Mouse (Mus musculus): ENCODE results near the gene Mfsd4b1. TPM values are rescaled to one million over a fixed set of nuclear protein-coding genes. Genes with fewer than 3 reads are reported as not detected.
A peak's percentile ranks its signal among the peaks of the same experiment; 100 is the strongest.

Gene Mfsd4b1
- 0.15 and 0.62 TPM in 2 replicates for total RNA-seq (2014; rRNA removed)
- 0.21 and 0.94 TPM in 2 replicates for polyA plus RNA-seq (2015; fragmentation: Nextera tagmentation; extraction: Ambion mirVana)

DNA sequence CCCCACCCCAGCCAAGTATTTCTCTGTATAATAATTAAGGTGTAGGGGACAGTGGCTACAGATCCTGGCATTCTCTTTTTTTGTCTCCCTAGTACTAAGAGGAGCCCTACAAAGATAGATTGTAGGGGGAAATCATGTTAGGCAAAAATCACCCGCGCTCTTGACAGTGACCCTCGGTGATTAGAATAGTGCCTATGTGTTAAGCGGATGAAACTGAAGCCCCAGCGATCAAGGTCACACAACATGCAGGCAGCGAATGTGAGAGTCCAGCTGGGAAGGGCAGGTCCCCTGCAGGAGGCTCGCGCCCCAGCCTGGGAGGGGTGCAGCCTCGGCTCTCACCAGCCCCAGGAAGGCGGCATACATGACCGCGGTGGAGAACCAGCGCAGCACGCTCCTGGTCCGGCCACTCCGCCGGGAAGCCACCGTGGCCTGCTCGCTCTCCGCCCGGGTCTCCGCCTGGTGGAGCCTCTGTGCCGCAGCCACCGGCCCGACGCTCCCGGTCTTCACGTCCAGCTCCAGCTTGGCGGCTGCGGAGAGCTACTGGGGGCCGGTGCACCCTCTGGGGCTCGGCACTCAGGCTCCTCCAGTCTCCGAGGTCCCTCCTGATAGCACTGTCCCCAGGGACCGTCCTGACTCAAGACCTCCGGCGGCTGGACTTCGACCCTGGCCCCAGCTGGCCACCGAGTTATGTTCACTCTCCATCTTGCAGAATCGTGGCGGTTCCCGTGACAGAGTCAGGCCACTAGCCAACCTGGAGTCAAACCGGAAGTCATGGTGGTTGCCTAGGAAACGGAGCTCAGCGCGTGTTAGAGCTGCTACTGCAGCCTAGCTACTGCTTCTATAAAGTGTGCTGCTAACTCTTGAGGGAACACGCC is at the start of gene Mfsd4b1:
TSS of gene Mfsd4b1 (minus strand) at position 715 of the 875 bp plus-strand sequence.
- peak; percentile 98 for ATAC-seq
- DNase-seq: peak; percentile 95
- peak within 1 kb of the TSS; percentile 74 for H3K4me3 ChIP-seq (ENCODE audit: low read depth, low read length)
- TF ChIP-seq CTCF (IDR thresholded peaks at IDR 0.05; ENCODE audit: low read depth): peak; percentile 43; the same call in 1 of the 2 replicates
- 1% methylated on average over 46 of the region's 46 CpGs for WGBS
- peak within 1 kb of the TSS; percentile 88 for H3K27ac ChIP-seq (ENCODE audit: low read depth, low read length)
- no peaks in the 10 kb centered on the region for H3K27me3 ChIP-seq (ENCODE audit: insufficient read depth, low read length)
- peak within 1 kb of the TSS; percentile 90 for H3K4me2 ChIP-seq (ENCODE audit: low read depth)
- no peaks in the 10 kb centered on the region for H3K9me3 ChIP-seq (ENCODE audit: low read length)
- H3K9ac ChIP-seq: peak within 1 kb of the TSS; percentile 80
- H3K4me1 ChIP-seq (ENCODE audit: insufficient read depth): no peaks in the 10 kb centered on the region
- no peaks in the 10 kb centered on the region for H3K36me3 ChIP-seq (ENCODE audit: insufficient read depth)

DNA sequence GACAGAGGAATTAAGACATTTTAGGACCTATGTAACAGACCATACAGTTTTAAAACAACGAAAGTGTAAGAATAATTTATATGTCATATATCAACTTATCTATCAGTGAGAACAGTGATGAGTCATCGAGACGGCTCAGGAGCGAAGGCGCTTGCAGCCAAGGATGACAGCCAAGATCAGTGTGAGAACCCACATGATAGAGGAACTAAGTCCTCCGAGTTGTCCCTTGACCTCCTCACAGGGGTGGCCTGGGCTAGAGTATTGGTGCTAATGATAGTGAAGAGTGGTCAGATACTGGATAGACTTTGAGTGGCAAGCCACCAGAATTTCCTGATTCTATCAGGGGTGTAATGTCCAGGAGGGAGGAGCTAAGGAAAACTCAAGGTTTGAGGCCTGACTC is 48.5 kb upstream of the Mfsd4b1 start:
- Histone ChIP-seq H3K4me2 (ENCODE audit: low read depth) (no peak overlapping the region), H3K9ac (no peak overlapping the region), H3K27ac (ENCODE audit: low read depth, low read length) (no peak overlapping the region), H3K36me3 (ENCODE audit: insufficient read depth) (no peaks in the 10 kb centered on the region), H3K9me3 (ENCODE audit: low read length) (no peaks in the 10 kb centered on the region), H3K4me3 (ENCODE audit: low read depth, low read length) (no peak overlapping the region), H3K4me1 (ENCODE audit: insufficient read depth) (no peaks in the 10 kb centered on the region), H3K27me3 (ENCODE audit: insufficient read depth, low read length) (no peaks in the 10 kb centered on the region)
- ATAC-seq: no peak
- TF ChIP-seq CTCF (IDR thresholded peaks at IDR 0.05; ENCODE audit: low read depth): no peak
- DNase-seq: no peak
- 86% methylated on average over 6 of the region's 6 CpGs for WGBS

DNA sequence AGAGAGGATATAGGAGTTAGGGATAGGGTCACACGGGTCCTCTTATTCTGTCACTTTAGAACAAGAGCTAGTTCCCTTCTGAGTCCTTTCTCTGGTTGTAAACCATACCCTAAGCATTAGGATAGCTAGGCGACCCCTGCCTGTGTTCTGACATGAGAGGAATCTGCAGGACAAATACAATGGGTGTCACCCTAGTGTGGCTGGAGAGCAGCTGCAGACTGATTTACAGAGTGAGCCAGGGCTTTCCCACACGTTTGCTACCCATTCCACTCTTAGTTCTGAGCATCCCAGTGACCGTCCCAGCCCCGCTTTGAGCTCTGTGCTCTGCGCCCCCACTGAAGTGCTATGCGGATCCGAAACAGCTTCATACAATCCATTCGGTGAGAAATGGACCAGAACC is 45.6 kb upstream of the Mfsd4b1 start:
- no peak for DNase-seq
- Histone ChIP-seq H3K4me2 (ENCODE audit: low read depth) (no peak overlapping the region), H3K4me3 (ENCODE audit: low read depth, low read length) (no peak overlapping the region), H3K36me3 (ENCODE audit: insufficient read depth) (no peaks in the 10 kb centered on the region), H3K27ac (ENCODE audit: low read depth, low read length) (no peak overlapping the region), H3K9ac (no peak overlapping the region), H3K9me3 (ENCODE audit: low read length) (no peaks in the 10 kb centered on the region), H3K27me3 (ENCODE audit: insufficient read depth, low read length) (no peaks in the 10 kb centered on the region), H3K4me1 (ENCODE audit: insufficient read depth) (no peaks in the 10 kb centered on the region)
- TF ChIP-seq CTCF (IDR thresholded peaks at IDR 0.05; ENCODE audit: low read depth): no peak
- no peak for ATAC-seq
- WGBS: 74% methylated on average over 9 of the region's 9 CpGs

- Histone ChIP-seq H3K36me3 (ENCODE audit: insufficient read depth) (no peaks in the 10 kb centered on the region), H3K9ac (no peak overlapping the region), H3K9me3 (ENCODE audit: low read length) (no peaks in the 10 kb centered on the region), H3K4me1 (ENCODE audit: insufficient read depth) (no peaks in the 10 kb centered on the region), H3K27ac (ENCODE audit: low read depth, low read length) (no peak overlapping the region), H3K4me3 (ENCODE audit: low read depth, low read length) (no peak overlapping the region), H3K27me3 (ENCODE audit: insufficient read depth, low read length) (no peaks in the 10 kb centered on the region), H3K4me2 (ENCODE audit: low read depth) (no peak overlapping the region)
- no peak for DNase-seq
- ATAC-seq: no peak
- 48% methylated on average over 4 of the region's 4 CpGs for WGBS
- TF ChIP-seq CTCF (IDR thresholded peaks at IDR 0.05; ENCODE audit: low read depth): no peak
Observed at GRCm38 (mm10) chr10:40069270-40069669, 44.2 kb upstream of the Mfsd4b1 start.

- H3K36me3 ChIP-seq (ENCODE audit: insufficient read depth): no peaks in the 10 kb centered on the region
- ATAC-seq: no peak
- no peak overlapping the region for H3K4me3 ChIP-seq (ENCODE audit: low read depth, low read length)
- no peak overlapping the region for H3K4me2 ChIP-seq (ENCODE audit: low read depth)
- H3K4me1 ChIP-seq (ENCODE audit: insufficient read depth): no peaks in the 10 kb centered on the region
- H3K27ac ChIP-seq (ENCODE audit: low read depth, low read length): no peak overlapping the region
- TF ChIP-seq CTCF (IDR thresholded peaks at IDR 0.05; ENCODE audit: low read depth): no peak
- WGBS: 83% methylated on average over 10 of the region's 10 CpGs
- H3K9me3 ChIP-seq (ENCODE audit: low read length): no peaks in the 10 kb centered on the region
- H3K9ac ChIP-seq: no peak overlapping the region
- no peak for DNase-seq
- H3K27me3 ChIP-seq (ENCODE audit: insufficient read depth, low read length): no peaks in the 10 kb centered on the region
Observed at GRCm38 (mm10) chr10:40068595-40068994, 43.5 kb upstream of the Mfsd4b1 start.

GRCm38 (mm10) chr10:40067529-40067928 is 42.5 kb upstream of the Mfsd4b1 start:
- H3K36me3 ChIP-seq (ENCODE audit: insufficient read depth): no peaks in the 10 kb centered on the region
- H3K4me1 ChIP-seq (ENCODE audit: insufficient read depth): no peaks in the 10 kb centered on the region
- TF ChIP-seq CTCF (IDR thresholded peaks at IDR 0.05; ENCODE audit: low read depth): no peak
- no peaks in the 10 kb centered on the region for H3K27me3 ChIP-seq (ENCODE audit: insufficient read depth, low read length)
- H3K9ac ChIP-seq: no peak overlapping the region
- no peak overlapping the region for H3K4me3 ChIP-seq (ENCODE audit: low read depth, low read length)
- H3K4me2 ChIP-seq (ENCODE audit: low read depth): no peak overlapping the region
- no peak overlapping the region for H3K27ac ChIP-seq (ENCODE audit: low read depth, low read length)
- no peak for DNase-seq
- WGBS: 6% methylated on average over 1 of the region's 1 CpGs
- no peaks in the 10 kb centered on the region for H3K9me3 ChIP-seq (ENCODE audit: low read length)
- peak; percentile 58; the same call in 1 of the 2 replicates for ATAC-seq

- 60% methylated on average over 1 of the region's 1 CpGs for WGBS
- no peak overlapping the region for H3K9ac ChIP-seq
- H3K4me2 ChIP-seq (ENCODE audit: low read depth): no peak overlapping the region
- no peak overlapping the region for H3K27ac ChIP-seq (ENCODE audit: low read depth, low read length)
- no peaks in the 10 kb centered on the region for H3K9me3 ChIP-seq (ENCODE audit: low read length)
- ATAC-seq (no peak), DNase-seq (no peak)
- no peaks in the 10 kb centered on the region for H3K27me3 ChIP-seq (ENCODE audit: insufficient read depth, low read length)
- H3K4me3 ChIP-seq (ENCODE audit: low read depth, low read length): no peak overlapping the region
- no peaks in the 10 kb centered on the region for H3K4me1 ChIP-seq (ENCODE audit: insufficient read depth)
- TF ChIP-seq CTCF (IDR thresholded peaks at IDR 0.05; ENCODE audit: low read depth): no peak
- H3K36me3 ChIP-seq (ENCODE audit: insufficient read depth): no peaks in the 10 kb centered on the region
Observed at GRCm38 (mm10) chr10:40067071-40067470, 42.0 kb upstream of the Mfsd4b1 start.
